Mouse (Mus musculus): ENCODE measurements at regions not wholly inside any gene's neighbourhood (a gene's known extent, or its start where the extent isn't known, plus 50 kb on each side); places are given as distances from the start of the nearest gene placed in this dataset.
A peak's percentile ranks its signal among the peaks of the same experiment; 100 is the strongest.
"Not testable (repeated sequence)": the region's sequence is repeated elsewhere in the genome, so short reads cannot be mapped to it uniquely, and the experiment has no call there.

GRCm38 (mm10) chr9:78787866-78788265 is 172.5 kb downstream of the Cd109 start:
- Histone ChIP-seq H3K36me3 (ENCODE audit: control insufficient read depth, insufficient read depth, low read length) (no peaks in the 10 kb centered on the region), H3K9ac (ENCODE audit: low read depth, low read length) (no peak overlapping the region), H3K27me3 (ENCODE audit: control insufficient read depth, insufficient read depth, low read length) (no peaks in the 10 kb centered on the region), H3K4me3 (ENCODE audit: insufficient read depth, low read depth, low read length) (no peak overlapping the region), H3K79me2 (ENCODE audit: control insufficient read depth, insufficient read depth, low read length) (no peaks in the 10 kb centered on the region), H3K4me1 (ENCODE audit: control insufficient read depth, insufficient read depth, low read length) (no peaks in the 10 kb centered on the region), H3K27ac (replicated peaks; ENCODE audit: insufficient read depth, low read depth, low read length) (no peak overlapping the region)
- DNase-seq (ENCODE audit: extremely low read depth, low read depth, low spot score): peak; percentile 26
- WGBS: 9% methylated on average over 1 of the region's 1 CpGs
- TF ChIP-seq CTCF (IDR thresholded peaks at IDR 0.05; ENCODE audit: low read depth, low read length) (peak; percentile 12; the same call in 1 of the 2 replicates), POLR2A (IDR thresholded peaks at IDR 0.05; ENCODE audit: extremely low read depth, insufficient read depth, low read length) (no peak)

- no peak for DNase-seq (ENCODE audit: extremely low read depth, low read depth, low spot score)
- no peak overlapping the region for H3K27ac ChIP-seq (replicated peaks; ENCODE audit: insufficient read depth, low read depth, low read length)
- H3K4me1 ChIP-seq (ENCODE audit: control insufficient read depth, insufficient read depth, low read length): no peaks in the 10 kb centered on the region
- H3K4me3 ChIP-seq (ENCODE audit: insufficient read depth, low read depth, low read length): no peak overlapping the region
- H3K36me3 ChIP-seq (ENCODE audit: control insufficient read depth, insufficient read depth, low read length): no peaks in the 10 kb centered on the region
- no peaks in the 10 kb centered on the region for H3K27me3 ChIP-seq (ENCODE audit: control insufficient read depth, insufficient read depth, low read length)
- no peak overlapping the region for H3K9ac ChIP-seq (ENCODE audit: low read depth, low read length)
- no peak for TF ChIP-seq POLR2A (IDR thresholded peaks at IDR 0.05; ENCODE audit: extremely low read depth, insufficient read depth, low read length)
- TF ChIP-seq CTCF (IDR thresholded peaks at IDR 0.05; ENCODE audit: low read depth, low read length): no peak
- H3K79me2 ChIP-seq (ENCODE audit: control insufficient read depth, insufficient read depth, low read length): no peaks in the 10 kb centered on the region
Observed at GRCm38 (mm10) chr9:78789703-78790102, 174.4 kb downstream of the Cd109 start.

GRCm38 (mm10) chr9:78790155-78790554 is 174.8 kb downstream of the Cd109 start:
- no peaks in the 10 kb centered on the region for H3K27me3 ChIP-seq (ENCODE audit: control insufficient read depth, insufficient read depth, low read length)
- no peak overlapping the region for H3K4me3 ChIP-seq (ENCODE audit: insufficient read depth, low read depth, low read length)
- no peaks in the 10 kb centered on the region for H3K36me3 ChIP-seq (ENCODE audit: control insufficient read depth, insufficient read depth, low read length)
- TF ChIP-seq CTCF (IDR thresholded peaks at IDR 0.05; ENCODE audit: low read depth, low read length) (no peak), POLR2A (IDR thresholded peaks at IDR 0.05; ENCODE audit: extremely low read depth, insufficient read depth, low read length) (no peak)
- H3K79me2 ChIP-seq (ENCODE audit: control insufficient read depth, insufficient read depth, low read length): no peaks in the 10 kb centered on the region
- WGBS: 75% methylated on average over 2 of the region's 2 CpGs
- H3K4me1 ChIP-seq (ENCODE audit: control insufficient read depth, insufficient read depth, low read length): no peaks in the 10 kb centered on the region
- no peak overlapping the region for H3K9ac ChIP-seq (ENCODE audit: low read depth, low read length)
- H3K27ac ChIP-seq (replicated peaks; ENCODE audit: insufficient read depth, low read depth, low read length): no peak overlapping the region
- no peak for DNase-seq (ENCODE audit: extremely low read depth, low read depth, low spot score)

GRCm38 (mm10) chr9:78795801-78796200 is 180.5 kb downstream of the Cd109 start:
- no peak overlapping the region for H3K4me3 ChIP-seq (ENCODE audit: insufficient read depth, low read depth, low read length)
- TF ChIP-seq CTCF (IDR thresholded peaks at IDR 0.05; ENCODE audit: low read depth, low read length): no peak
- no peak for TF ChIP-seq POLR2A (IDR thresholded peaks at IDR 0.05; ENCODE audit: extremely low read depth, insufficient read depth, low read length)
- H3K27ac ChIP-seq (replicated peaks; ENCODE audit: insufficient read depth, low read depth, low read length): no peak overlapping the region
- H3K36me3 ChIP-seq (ENCODE audit: control insufficient read depth, insufficient read depth, low read length): no peaks in the 10 kb centered on the region
- no peaks in the 10 kb centered on the region for H3K79me2 ChIP-seq (ENCODE audit: control insufficient read depth, insufficient read depth, low read length)
- no peak for DNase-seq (ENCODE audit: extremely low read depth, low read depth, low spot score)
- no peaks in the 10 kb centered on the region for H3K4me1 ChIP-seq (ENCODE audit: control insufficient read depth, insufficient read depth, low read length)
- 40% methylated on average over 1 of the region's 1 CpGs for WGBS
- H3K27me3 ChIP-seq (ENCODE audit: control insufficient read depth, insufficient read depth, low read length): no peaks in the 10 kb centered on the region
- H3K9ac ChIP-seq (ENCODE audit: low read depth, low read length): no peak overlapping the region

- WGBS: 77% methylated on average over 4 of the region's 4 CpGs
- H3K9ac ChIP-seq (ENCODE audit: low read depth, low read length): no peak overlapping the region
- no peaks in the 10 kb centered on the region for H3K27me3 ChIP-seq (ENCODE audit: control insufficient read depth, insufficient read depth, low read length)
- no peak for DNase-seq (ENCODE audit: extremely low read depth, low read depth, low spot score)
- no peaks in the 10 kb centered on the region for H3K36me3 ChIP-seq (ENCODE audit: control insufficient read depth, insufficient read depth, low read length)
- no peak overlapping the region for H3K27ac ChIP-seq (replicated peaks; ENCODE audit: insufficient read depth, low read depth, low read length)
- H3K4me3 ChIP-seq (ENCODE audit: insufficient read depth, low read depth, low read length): no peak overlapping the region
- H3K4me1 ChIP-seq (ENCODE audit: control insufficient read depth, insufficient read depth, low read length): no peaks in the 10 kb centered on the region
- no peak for TF ChIP-seq CTCF (IDR thresholded peaks at IDR 0.05; ENCODE audit: low read depth, low read length)
- TF ChIP-seq POLR2A (IDR thresholded peaks at IDR 0.05; ENCODE audit: extremely low read depth, insufficient read depth, low read length): no peak
- H3K79me2 ChIP-seq (ENCODE audit: control insufficient read depth, insufficient read depth, low read length): no peaks in the 10 kb centered on the region
Observed at GRCm38 (mm10) chr9:78817221-78817620, 201.9 kb downstream of the Cd109 start.

GRCm38 (mm10) chr9:78821554-78822212 is 206.3 kb downstream of the Cd109 start:
- not testable (repeated sequence) for H3K9ac ChIP-seq (ENCODE audit: low read depth, low read length); H3K36me3 ChIP-seq (ENCODE audit: control insufficient read depth, insufficient read depth, low read length); H3K27ac ChIP-seq (replicated peaks; ENCODE audit: insufficient read depth, low read depth, low read length); H3K79me2 ChIP-seq (ENCODE audit: control insufficient read depth, insufficient read depth, low read length); DNase-seq (ENCODE audit: extremely low read depth, low read depth, low spot score); H3K4me1 ChIP-seq (ENCODE audit: control insufficient read depth, insufficient read depth, low read length); H3K4me3 ChIP-seq (ENCODE audit: insufficient read depth, low read depth, low read length); H3K27me3 ChIP-seq (ENCODE audit: control insufficient read depth, insufficient read depth, low read length)
- 6% methylated on average over 49 of the region's 52 CpGs for WGBS
